Mouse (Mus musculus): ENCODE measurements around the gene Olfr1124.

DNA sequence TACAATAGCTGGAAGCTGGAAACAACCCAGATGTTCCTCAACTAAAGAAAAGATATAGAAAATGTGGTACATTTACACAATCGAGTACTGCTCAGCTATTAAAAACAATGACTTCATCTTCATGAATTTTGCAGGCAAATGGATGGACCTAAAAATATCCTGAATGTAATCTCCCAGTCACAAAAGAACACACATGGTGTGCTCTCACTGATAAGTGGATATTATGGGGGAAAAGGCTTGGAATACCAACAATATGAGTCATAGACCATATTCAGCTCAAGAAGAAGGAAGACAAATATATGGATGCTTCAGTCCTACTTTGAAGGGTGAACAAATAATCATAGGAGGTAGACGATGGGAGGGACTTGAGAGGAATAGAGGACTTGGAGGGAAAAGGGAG, 46.1 kb upstream of the Olfr1124 start:
- TF ChIP-seq CTCF (IDR thresholded peaks at IDR 0.05; ENCODE audit: low read depth) (no peak), EP300 (IDR thresholded peaks at IDR 0.05; ENCODE audit: low read depth) (no peak)

All from heart, postnatal 0 days (tissue).